Mouse (Mus musculus) embryonic fibroblast, embryonic 13.5 days (primary cell): Measurements from ENCODE around the gene Tspan9. TPM values are rescaled to one million over a fixed set of nuclear protein-coding genes. Genes with fewer than 3 reads are reported as not detected.

Experiments used
- H3K27ac ChIP-seq: 2 replicates; pipeline ENCODE4 v1.5.1; 2012; ENCODE audit warnings: low read length, control low read depth, inconsistent platforms; ENCODE audit not compliant: insufficient read depth
- H3K4me1 ChIP-seq: 2 replicates; pipeline ENCODE4 v1.6.1; 2011; ENCODE audit warnings: low read length; ENCODE audit not compliant: control insufficient read depth, insufficient read depth
- H3K4me3 ChIP-seq: 2 replicates; pipeline ENCODE4 v1.5.1; 2011; ENCODE audit warnings: mild to moderate bottlenecking, control low read depth, low read length; ENCODE audit not compliant: insufficient read depth
- CTCF ChIP-seq: IDR thresholded peaks from 2 replicates; pipeline ENCODE4 v1.5.1; 2011; ENCODE audit warnings: mild to moderate bottlenecking, control low read depth, low read length, moderate library complexity, borderline replicate concordance; ENCODE audit not compliant: insufficient read depth
- POLR2A ChIP-seq: IDR thresholded peaks from 2 replicates; pipeline ENCODE4 v1.6.1; 2011; ENCODE audit warnings: low read depth, mild to moderate bottlenecking, control low read depth, low read length, moderate library complexity
- polyA plus RNA-seq: library from polyadenylated mRNA; stranded (reverse); fragments of >200 nt; gene quantifications from 2 replicates; pipeline ENCODE4 v1.2.4, GENCODE M21; 2011; ENCODE audit warnings: low read depth; ENCODE audit not compliant: missing spikeins, insufficient read length

Gene Tspan9
- polyA plus RNA-seq, 1 experiment, result 113 TPM

DNA sequence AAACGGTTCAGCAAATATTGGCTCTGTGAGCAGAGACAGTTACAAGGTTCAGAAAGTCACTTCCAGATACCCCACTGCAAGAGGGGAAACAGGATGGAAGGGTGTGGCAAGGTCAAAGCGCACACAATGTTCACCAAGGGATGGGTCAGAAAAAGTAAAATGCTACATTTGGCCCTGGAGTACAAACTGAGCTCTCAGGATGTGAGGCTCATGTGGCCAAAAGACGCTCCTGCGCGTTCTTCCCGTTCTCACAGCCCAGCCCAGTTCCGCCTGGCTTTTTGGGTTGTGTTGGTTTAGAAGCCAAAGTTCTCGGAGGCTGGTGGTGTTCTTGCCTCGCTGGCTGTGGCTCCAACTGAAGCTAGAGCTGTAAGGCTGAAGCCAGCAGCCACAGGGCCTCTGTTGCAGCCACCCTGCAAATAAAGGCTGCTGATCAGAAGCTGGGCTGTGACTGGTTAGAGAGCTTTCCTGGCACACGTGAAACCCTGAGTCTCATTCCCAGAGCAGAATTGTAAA lies 9.7 kb downstream of the Tspan9 start:
- no peak for TF ChIP-seq CTCF
- TF ChIP-seq POLR2A, result no peak
- H3K4me3 ChIP-seq, result no peak overlapping the region
- H3K4me1 ChIP-seq, result no peaks in the 10 kb centered on the region
- no peak overlapping the region for H3K27ac ChIP-seq

DNA sequence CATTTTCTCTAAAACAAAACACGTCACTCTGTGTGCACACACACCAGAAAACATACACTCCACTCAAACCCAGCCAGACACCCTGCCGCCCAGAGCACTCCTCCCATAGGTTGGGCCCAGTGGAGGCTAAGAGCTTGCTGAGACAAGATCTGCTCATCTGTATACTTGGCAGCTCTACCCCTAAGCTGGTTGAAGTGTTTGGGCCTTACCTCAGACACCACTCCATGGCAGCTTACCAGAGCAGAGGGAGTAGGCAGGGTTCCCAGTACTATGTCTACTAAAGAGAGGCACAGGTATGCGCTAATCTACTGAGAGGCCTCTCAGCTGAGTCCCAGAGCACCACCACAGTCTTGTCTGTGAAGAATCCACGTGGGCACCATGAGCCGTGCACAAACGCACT lies 10.8 kb downstream of the Tspan9 start:
- Histone ChIP-seq H3K4me3 (no peak overlapping the region), H3K4me1 (no peaks in the 10 kb centered on the region), H3K27ac (no peak overlapping the region)
- TF ChIP-seq POLR2A, result no peak

DNA sequence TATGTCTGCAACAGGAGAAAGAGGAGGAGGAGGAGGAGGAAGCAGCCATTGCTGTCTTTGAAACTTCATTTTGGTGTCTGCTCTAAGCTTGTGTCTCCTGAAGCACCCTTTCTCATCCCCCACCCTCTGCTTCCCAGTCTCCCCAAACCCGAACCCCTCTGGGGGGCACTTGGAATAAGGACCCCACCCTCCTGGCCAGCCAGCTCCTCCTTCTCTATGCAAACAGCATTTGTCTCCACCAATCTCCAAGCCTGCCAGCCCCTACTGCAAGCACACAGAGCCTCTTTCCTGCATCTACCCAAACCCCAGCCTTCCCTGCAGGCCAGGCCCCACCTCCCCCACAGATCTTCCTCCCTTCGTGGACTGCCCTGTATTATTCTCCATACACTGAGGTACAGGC lies 12.0 kb downstream of the Tspan9 start:
- Histone ChIP-seq H3K27ac (no peak overlapping the region), H3K4me1 (no peaks in the 10 kb centered on the region)

DNA sequence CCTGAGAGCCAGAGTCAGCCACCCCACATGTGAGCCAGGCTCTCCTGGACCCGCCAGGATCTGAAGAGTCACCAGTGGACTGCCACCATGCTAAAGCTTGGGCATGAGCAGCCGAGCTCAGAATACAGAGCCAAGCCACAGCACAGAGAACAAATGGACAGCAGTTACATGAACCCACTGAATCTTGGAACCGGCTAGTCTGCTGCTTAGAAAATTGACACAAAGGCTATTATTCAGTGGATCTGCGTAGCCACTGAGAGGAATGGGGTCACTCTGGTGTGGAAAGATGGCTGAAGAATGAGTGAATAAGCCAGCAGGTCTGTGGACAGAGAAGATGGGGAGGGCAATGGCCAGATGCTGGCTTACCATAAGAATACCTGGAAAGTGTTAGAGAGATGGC lies 12.7 kb downstream of the Tspan9 start:
- TF ChIP-seq POLR2A (no peak), CTCF (no peak)
- H3K4me1 ChIP-seq, result no peaks in the 10 kb centered on the region
- no peak overlapping the region for H3K4me3 ChIP-seq
- no peak overlapping the region for H3K27ac ChIP-seq

More for the DNA sequence above, 12.0 kb downstream of the Tspan9 start:
- no peak overlapping the region for H3K4me3 ChIP-seq
- no peak for TF ChIP-seq POLR2A
- TF ChIP-seq CTCF, result no peak

DNA sequence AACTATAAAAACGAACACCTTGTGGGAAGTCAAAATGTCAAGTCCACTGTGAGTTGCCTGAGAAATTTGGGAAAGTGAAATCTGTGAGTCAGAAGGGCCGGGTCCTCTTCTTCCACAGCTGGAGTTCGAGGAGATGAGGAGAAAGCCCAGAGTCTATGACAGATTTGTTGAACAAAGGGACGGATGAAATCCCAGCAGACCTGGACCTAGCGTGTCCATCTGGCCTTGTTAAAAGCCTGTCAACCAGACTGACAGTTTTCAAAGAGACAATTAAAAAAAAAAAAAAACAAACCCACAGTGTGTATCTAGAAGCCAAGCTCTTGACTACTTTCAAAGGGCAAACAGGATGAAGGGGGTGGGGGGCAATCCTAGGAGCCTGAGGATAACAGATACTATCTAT lies 14.0 kb downstream of the Tspan9 start:
- Histone ChIP-seq H3K4me1 (no peaks in the 10 kb centered on the region), H3K27ac (no peak overlapping the region), H3K4me3 (no peak overlapping the region)
- no peak for TF ChIP-seq POLR2A
- TF ChIP-seq CTCF, result no peak

DNA sequence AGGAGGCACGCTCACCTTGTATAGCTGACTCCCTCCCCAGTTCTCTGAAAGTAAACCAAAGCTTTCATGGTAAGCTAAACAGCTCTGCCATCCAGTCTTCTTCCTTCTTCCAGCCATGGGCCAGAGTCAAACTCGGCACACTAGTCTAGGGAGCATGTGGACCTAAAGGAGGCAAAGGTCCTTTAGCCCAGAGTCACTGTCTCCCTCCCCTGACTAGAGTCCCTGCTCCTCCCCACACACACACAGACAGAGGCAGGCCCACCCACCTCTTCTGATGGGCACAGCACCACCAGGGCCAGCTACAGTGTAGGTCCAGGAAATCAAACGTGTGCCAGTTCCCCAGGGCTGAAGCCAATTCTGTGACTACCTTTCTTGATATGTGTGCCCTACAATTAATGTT lies 16.1 kb downstream of the Tspan9 start:
- Histone ChIP-seq H3K4me1 (no peaks in the 10 kb centered on the region; the same call in 1 of the 2 replicates), H3K27ac (no peak overlapping the region), H3K4me3 (no peak overlapping the region)
- no peak for TF ChIP-seq CTCF
- no peak for TF ChIP-seq POLR2A

DNA sequence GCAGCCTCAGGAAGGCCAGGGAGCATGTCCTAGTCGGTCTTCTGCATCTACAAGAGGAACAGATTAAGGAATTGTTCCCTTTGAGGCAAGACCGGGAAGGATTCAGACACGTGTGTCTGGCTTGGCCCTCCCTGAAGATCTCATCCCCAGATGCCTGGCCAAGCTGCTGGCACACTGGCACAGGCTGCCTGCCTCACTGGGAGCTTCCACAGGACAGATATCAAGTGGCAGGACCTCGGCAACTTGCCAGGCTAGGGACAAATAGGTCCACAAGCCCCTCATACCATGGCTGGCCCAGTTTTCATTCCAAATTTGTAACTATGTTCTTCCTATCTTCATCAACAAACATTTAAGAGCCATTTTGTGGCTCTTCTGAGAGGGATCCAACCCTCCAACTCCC lies 16.5 kb downstream of the Tspan9 start:
- Histone ChIP-seq H3K4me3 (no peak overlapping the region), H3K4me1 (no peaks in the 10 kb centered on the region; the same call in 1 of the 2 replicates), H3K27ac (no peak overlapping the region)
- no peak for TF ChIP-seq POLR2A
- TF ChIP-seq CTCF, result no peak

DNA sequence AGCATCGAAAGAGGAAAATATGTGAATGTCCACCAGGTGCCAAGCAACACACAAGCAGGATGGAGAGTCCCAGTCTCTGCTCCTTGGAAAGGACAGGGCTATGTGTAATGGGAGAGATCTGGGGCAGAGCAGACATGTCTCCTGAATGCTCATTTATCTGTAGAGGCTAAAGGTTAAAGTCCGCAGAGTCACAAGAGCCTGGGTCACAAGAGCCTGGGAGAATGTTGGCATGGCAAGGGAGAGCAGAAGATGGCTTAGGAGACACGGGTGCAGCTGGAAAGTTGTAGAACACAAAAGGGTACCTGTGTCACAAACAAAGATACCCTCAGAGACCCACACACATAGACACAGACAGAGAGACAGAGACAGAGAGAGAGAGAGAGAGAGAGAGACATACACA lies 17.9 kb downstream of the Tspan9 start:
- no peak for TF ChIP-seq POLR2A
- no peak for TF ChIP-seq CTCF
- Histone ChIP-seq H3K27ac (no peak overlapping the region), H3K4me3 (no peak overlapping the region), H3K4me1 (peaks cover 7% of the 10 kb centered on the region)

DNA sequence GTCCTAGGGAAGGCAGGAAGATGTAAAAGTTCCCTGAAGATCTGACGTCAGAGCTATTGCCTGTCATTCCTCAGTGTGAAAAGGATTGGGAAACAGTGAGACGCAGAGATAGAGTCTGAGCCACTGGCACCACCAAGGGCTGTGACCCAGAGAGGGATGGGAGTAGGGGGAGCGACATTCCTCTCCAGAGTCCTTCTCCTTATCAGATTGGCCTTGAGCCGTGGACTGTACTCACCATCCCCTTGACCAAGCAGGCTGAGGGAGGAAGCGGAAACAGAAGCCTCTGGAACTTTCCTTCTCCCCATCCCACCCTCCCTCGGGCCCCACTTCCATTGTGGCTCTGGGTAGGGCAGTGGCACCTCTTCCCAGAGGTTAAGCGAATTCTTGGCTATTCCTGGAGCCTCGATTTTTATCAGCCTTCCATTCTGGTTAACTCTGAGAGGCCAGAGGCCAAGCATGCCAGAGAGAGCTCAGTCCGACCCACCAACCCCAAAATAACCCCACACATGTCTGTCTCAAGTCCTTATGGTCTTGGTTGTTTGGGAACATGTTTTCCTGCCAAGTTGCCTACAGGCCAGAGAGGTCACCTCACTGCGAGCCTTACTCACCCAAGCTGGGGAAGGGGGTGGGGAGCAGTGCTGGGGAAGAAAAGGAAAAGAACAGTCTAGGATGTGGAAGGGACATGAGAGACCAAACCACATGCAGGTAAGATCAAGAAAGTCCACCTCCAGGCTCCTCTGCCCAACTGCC lies 19.0 kb downstream of the Tspan9 start:
- TF ChIP-seq POLR2A (no peak), CTCF (no peak)
- Histone ChIP-seq H3K4me3 (no peak overlapping the region), H3K27ac (no peak overlapping the region), H3K4me1 (peaks cover 7% of the 10 kb centered on the region)

DNA sequence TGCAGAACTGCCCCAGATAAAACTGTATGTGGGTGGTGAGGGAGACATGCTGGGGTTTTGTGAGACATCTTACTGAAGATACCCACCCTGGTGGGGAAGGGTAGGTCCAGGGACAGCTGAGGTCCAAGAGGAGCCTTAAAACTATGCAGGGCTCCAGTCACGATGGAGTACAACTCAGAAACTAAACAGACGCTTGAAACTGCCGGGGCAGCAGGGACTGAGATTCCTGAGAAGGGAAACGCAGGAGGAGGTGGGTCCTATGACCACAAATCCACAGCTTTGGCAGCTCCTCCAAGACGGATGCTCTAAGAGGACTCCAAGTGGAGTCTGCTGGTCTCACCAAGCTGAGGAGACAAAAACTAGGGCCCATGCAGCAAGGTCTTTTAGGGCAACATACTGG lies 21.3 kb downstream of the Tspan9 start:
- no peak for TF ChIP-seq CTCF
- peak overlapping the region; percentile 72 for H3K27ac ChIP-seq

More for the DNA sequence above, 21.3 kb downstream of the Tspan9 start:
- Histone ChIP-seq H3K4me1 (peaks cover 7% of the 10 kb centered on the region), H3K4me3 (no peak overlapping the region)
